Mouse (Mus musculus) CD4-positive, CD25-positive, alpha-beta regulatory T cell (primary cell): ENCODE data around the gene Ptchd1. TPM values are rescaled to one million over a fixed set of nuclear protein-coding genes. Genes with fewer than 3 reads are reported as not detected.

Experiments
- polyA plus RNA-seq: library from polyadenylated mRNA; unstranded; fragments of 100-300 nt; shearing (Covaris generic); gene quantifications from one replicate; pipeline ENCODE4 v1.2.1, GENCODE M21; 2017

The Ptchd1 gene
- not detected for polyA plus RNA-seq

GRCm38 (mm10) chrX:155623701-155624281 is at the start of gene Ptchd1:
TSS of gene Ptchd1 (minus strand) at chrX:155623814.

GRCm38 (mm10) chrX:155624341-155624841 is 777 bp upstream of the Ptchd1 start, which contains the start of gene Gm15155:
TSS of gene Gm15155 (plus strand) at chrX:155624741.

Other genes starting within 250 kb of the Ptchd1 start
- not detected for gene Gm15155, start 927 bp upstream of the Ptchd1 start, polyA plus RNA-seq